Mouse (Mus musculus): ENCODE results near the gene Pax2. TPM values are rescaled to one million over a fixed set of nuclear protein-coding genes. Genes with fewer than 3 reads are reported as not detected.

Pax2 gene
- polyA plus RNA-seq, 1 experiment from 2014 or later, result not detected

DNA sequence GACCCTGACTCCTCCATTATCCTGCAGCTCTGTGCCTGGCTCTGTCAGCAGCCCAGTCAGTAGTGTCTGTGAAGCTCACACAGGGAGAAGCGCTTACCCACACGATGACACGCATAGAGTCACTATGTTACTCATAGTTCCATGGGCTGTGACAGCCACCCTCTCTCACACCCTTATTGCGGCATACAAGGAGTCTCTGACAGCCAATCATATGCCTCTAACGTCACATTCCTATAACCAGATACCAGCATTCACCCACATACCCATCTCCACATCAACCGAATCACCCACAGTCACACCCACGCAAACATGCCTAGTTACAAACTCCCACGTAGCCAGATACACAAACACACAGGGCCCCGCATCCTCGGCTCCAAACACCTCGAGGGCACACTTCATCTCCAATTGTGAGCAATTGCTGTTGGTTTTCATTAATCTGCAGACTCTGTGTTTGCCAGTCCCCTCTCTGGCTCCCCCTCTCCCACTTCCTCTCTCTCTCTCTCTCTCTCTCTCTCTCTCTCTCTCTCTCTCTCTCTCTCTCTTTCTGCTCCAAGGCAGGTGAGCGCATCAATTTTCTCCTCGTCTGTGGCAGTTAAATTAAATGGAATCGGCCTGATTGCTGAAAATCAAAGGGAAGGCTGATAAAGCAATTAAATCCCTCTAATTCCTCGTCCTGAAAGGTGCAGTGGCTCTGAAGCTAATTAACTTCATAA is 118.5 kb downstream of the Pax2 start:
- TF ChIP-seq EP300 (optimal IDR thresholded peaks at IDR 0.05) (no peak), CTCF (IDR thresholded peaks at IDR 0.05; ENCODE audit: low read depth) (no peak)
- 67% methylated on average over 15 of the region's 15 CpGs for WGBS
- Histone ChIP-seq H3K27me3 (ENCODE audit: control insufficient read depth, insufficient read depth, low read length) (no peaks in the 10 kb centered on the region), H3K4me2 (replicated peaks; ENCODE audit: low read depth) (no peak overlapping the region), H3K27ac (replicated peaks) (no peak overlapping the region), H3K36me3 (ENCODE audit: control insufficient read depth, insufficient read depth, low read length) (no peaks in the 10 kb centered on the region), H3K4me1 (replicated peaks; ENCODE audit: control insufficient read depth, insufficient read depth) (no peaks in the 10 kb centered on the region), H3K9ac (ENCODE audit: low read length) (no peak overlapping the region), H3K4me3 (ENCODE audit: low read depth, low read length) (no peak overlapping the region), H3K9me3 (ENCODE audit: control insufficient read depth, low read length) (no peaks in the 10 kb centered on the region)
- ATAC-seq (ENCODE audit: low FRiP score, low TSS enrichment) (no peak), DNase-seq (ENCODE audit: low spot score) (no peak)

DNA sequence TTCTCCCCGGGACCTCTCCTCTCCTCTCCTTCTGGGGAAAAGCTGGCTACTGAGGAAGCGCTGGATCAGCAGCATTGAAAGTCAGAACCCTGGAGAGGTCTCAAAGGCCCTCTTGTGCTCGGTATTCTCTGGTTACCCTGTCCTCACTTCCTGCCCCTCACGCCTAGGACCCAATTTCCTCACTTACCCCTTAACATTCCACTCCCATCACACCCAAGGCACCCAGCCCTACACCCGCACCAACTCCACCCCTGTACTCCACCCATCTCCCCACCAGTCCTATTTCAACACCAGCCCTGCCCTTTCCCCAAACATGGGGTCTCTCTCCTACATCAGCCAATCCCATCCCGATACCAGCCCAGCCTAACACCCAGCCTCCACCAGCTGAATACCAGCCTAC is 119.1 kb downstream of the Pax2 start:
- Histone ChIP-seq H3K27me3 (ENCODE audit: control insufficient read depth, insufficient read depth, low read length) (no peaks in the 10 kb centered on the region), H3K4me1 (replicated peaks; ENCODE audit: control insufficient read depth, insufficient read depth) (no peaks in the 10 kb centered on the region)
- WGBS, result 20% methylated on average over 6 of the region's 6 CpGs

DNA sequence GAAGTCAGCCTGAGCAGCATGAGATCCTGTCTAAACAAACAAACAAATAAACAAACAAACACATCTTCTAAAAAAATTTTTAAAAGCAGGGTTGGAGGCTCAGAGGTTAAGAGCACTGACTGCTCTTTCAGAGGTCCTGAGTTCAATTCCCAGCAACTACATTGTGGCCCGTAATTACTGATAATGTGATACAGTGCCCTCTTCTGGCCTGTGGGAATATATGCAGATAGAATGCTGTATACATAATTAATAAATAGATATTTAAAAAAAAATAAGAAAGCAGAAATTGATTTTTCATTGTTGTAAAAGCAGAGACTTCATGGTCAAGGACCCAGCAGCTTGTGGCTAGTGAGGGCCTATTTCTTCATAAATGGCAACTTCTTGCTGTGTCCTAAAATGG is 119.9 kb downstream of the Pax2 start:
- H3K27ac ChIP-seq (replicated peaks), result no peak overlapping the region
- no peak overlapping the region for H3K4me2 ChIP-seq (replicated peaks; ENCODE audit: low read depth)
- no peaks in the 10 kb centered on the region for H3K36me3 ChIP-seq (ENCODE audit: control insufficient read depth, insufficient read depth, low read length)
- DNase-seq (ENCODE audit: low spot score) (no peak), ATAC-seq (ENCODE audit: low FRiP score, low TSS enrichment) (no peak)
- no peaks in the 10 kb centered on the region for H3K27me3 ChIP-seq (ENCODE audit: control insufficient read depth, insufficient read depth, low read length)
- no peaks in the 10 kb centered on the region for H3K9me3 ChIP-seq (ENCODE audit: control insufficient read depth, low read length)
- no peak overlapping the region for H3K9ac ChIP-seq (ENCODE audit: low read length)
- 66% methylated on average over 1 of the region's 1 CpGs for WGBS
- peak; percentile 24; the same call in 1 of the 2 replicates for TF ChIP-seq CTCF (IDR thresholded peaks at IDR 0.05; ENCODE audit: low read depth)
- no peak for TF ChIP-seq EP300 (optimal IDR thresholded peaks at IDR 0.05)
- no peak overlapping the region for H3K4me3 ChIP-seq (ENCODE audit: low read depth, low read length)
- no peaks in the 10 kb centered on the region for H3K4me1 ChIP-seq (replicated peaks; ENCODE audit: control insufficient read depth, insufficient read depth)

More for the DNA sequence above, 119.1 kb downstream of the Pax2 start:
- DNase-seq (ENCODE audit: low spot score) (no peak), ATAC-seq (ENCODE audit: low FRiP score, low TSS enrichment) (no peak)
- no peak overlapping the region for H3K27ac ChIP-seq (replicated peaks)
- no peak for TF ChIP-seq CTCF (IDR thresholded peaks at IDR 0.05; ENCODE audit: low read depth)
- no peak for TF ChIP-seq EP300 (optimal IDR thresholded peaks at IDR 0.05)
- no peak overlapping the region for H3K9ac ChIP-seq (ENCODE audit: low read length)
- no peak overlapping the region for H3K4me2 ChIP-seq (replicated peaks; ENCODE audit: low read depth)
- H3K9me3 ChIP-seq (ENCODE audit: control insufficient read depth, low read length), result no peaks in the 10 kb centered on the region
- H3K36me3 ChIP-seq (ENCODE audit: control insufficient read depth, insufficient read depth, low read length), result no peaks in the 10 kb centered on the region
- H3K4me3 ChIP-seq (ENCODE audit: low read depth, low read length), result no peak overlapping the region

DNA sequence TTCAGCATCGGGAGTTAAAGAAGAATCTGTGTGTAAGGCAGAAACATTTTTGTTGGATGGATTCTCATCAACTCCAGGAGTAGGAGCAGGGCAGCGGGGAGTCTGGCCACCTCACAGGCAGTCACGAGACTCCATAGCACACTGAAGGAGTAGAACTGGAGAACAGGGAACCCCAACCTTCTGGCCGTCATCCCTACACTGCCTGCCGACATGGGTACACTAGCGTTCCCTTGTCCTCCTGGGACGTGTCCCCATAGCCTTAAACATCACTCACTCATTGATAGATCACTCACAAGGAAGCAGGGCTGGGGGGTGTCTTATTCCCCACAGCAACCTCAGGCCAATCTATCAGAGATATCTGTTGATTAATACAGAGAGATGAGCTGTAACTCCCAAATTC is 120.7 kb downstream of the Pax2 start:
- Histone ChIP-seq H3K36me3 (ENCODE audit: control insufficient read depth, insufficient read depth, low read length) (no peaks in the 10 kb centered on the region), H3K9ac (ENCODE audit: low read length) (no peak overlapping the region), H3K4me3 (ENCODE audit: low read depth, low read length) (no peak overlapping the region), H3K4me2 (replicated peaks; ENCODE audit: low read depth) (no peak overlapping the region), H3K27me3 (ENCODE audit: control insufficient read depth, insufficient read depth, low read length) (0 out of 2 replicates have a peak, but pooled peaks cover 2% of the 10 kb centered on the region), H3K9me3 (ENCODE audit: control insufficient read depth, low read length) (no peaks in the 10 kb centered on the region), H3K27ac (replicated peaks) (no peak overlapping the region), H3K4me1 (replicated peaks; ENCODE audit: control insufficient read depth, insufficient read depth) (no peaks in the 10 kb centered on the region)
- 87% methylated on average over 7 of the region's 7 CpGs for whole genome bisulfite sequencing
- ATAC-seq (ENCODE audit: low FRiP score, low TSS enrichment) (no peak), DNase-seq (ENCODE audit: low spot score) (no peak)
- no peak for TF ChIP-seq CTCF (IDR thresholded peaks at IDR 0.05; ENCODE audit: low read depth)
- no peak for TF ChIP-seq EP300 (optimal IDR thresholded peaks at IDR 0.05)

DNA sequence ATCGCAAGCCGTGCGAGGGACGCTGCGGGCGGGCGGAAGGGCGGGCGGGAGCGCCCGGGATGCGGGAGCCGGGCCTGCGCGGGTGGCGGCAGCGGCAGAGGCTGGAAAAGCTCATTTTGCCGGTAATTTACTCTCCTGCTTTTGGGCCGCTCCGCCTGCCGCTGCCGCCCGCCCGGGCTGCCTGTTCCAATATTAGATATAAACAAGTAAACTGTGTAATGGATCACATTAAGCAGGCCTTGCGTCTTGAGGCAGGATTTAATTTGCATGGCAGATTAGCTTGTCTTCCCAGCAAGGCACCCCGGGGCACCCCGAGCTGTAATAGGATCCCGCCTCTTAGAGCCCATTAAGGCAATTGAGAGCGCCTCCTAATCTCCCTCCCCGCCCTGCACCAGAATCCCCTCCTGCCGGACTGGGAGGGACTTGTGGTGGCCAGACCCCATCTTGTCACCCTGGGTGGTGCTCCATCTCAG is 126.7 kb downstream of the Pax2 start:
- Histone ChIP-seq H3K4me1 (replicated peaks; ENCODE audit: control insufficient read depth, insufficient read depth) (no peaks in the 10 kb centered on the region), H3K9me3 (ENCODE audit: control insufficient read depth, low read length) (no peaks in the 10 kb centered on the region), H3K9ac (ENCODE audit: low read length) (peak overlapping the region; percentile 59), H3K27me3 (ENCODE audit: control insufficient read depth, insufficient read depth, low read length) (0 out of 2 replicates have a peak, but pooled peaks cover 2% of the 10 kb centered on the region), H3K4me3 (ENCODE audit: low read depth, low read length) (peak overlapping the region; percentile 37), H3K27ac (replicated peaks) (no peak overlapping the region), H3K36me3 (ENCODE audit: control insufficient read depth, insufficient read depth, low read length) (no peaks in the 10 kb centered on the region), H3K4me2 (replicated peaks; ENCODE audit: low read depth) (peak overlapping the region; percentile 59)
- no peak for TF ChIP-seq EP300 (optimal IDR thresholded peaks at IDR 0.05)
- TF ChIP-seq CTCF (IDR thresholded peaks at IDR 0.05; ENCODE audit: low read depth), result 0 out of 2 replicates have a peak, but pooled peaks have one; percentile 13
- no peak for ATAC-seq (ENCODE audit: low FRiP score, low TSS enrichment)
- DNase-seq (ENCODE audit: low spot score), result no peak
- under 1% methylated on average over 30 of the region's 31 CpGs for WGBS

DNA sequence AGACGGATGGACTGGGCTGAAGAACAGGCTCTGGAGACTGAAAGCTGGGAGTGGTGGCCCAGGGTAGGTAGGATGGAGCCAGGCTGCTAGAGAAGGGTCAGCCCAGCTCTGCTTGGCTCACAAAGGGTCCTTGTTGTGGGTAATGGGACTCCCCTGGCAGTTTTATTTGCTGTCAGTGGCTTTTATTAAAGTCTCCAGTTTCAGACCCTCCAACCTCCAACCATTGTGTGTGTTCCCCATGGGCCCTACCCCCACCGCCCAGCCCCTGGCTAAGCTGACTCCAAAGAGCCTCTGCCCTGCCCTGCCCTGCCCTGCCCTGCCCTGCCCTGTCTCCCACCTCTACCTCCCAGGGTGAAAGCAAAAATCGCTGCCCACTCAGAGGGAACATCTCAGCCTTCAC is 128.5 kb downstream of the Pax2 start:
- no peak for DNase-seq (ENCODE audit: low spot score)
- no peak overlapping the region for H3K27ac ChIP-seq (replicated peaks)
- no peak overlapping the region for H3K4me3 ChIP-seq (ENCODE audit: low read depth, low read length)
- TF ChIP-seq CTCF (IDR thresholded peaks at IDR 0.05; ENCODE audit: low read depth), result no peak
- TF ChIP-seq EP300 (optimal IDR thresholded peaks at IDR 0.05), result no peak
- H3K36me3 ChIP-seq (ENCODE audit: control insufficient read depth, insufficient read depth, low read length), result no peaks in the 10 kb centered on the region
- no peak overlapping the region for H3K4me2 ChIP-seq (replicated peaks; ENCODE audit: low read depth)
- H3K9me3 ChIP-seq (ENCODE audit: control insufficient read depth, low read length), result no peaks in the 10 kb centered on the region
- no peaks in the 10 kb centered on the region for H3K4me1 ChIP-seq (replicated peaks; ENCODE audit: control insufficient read depth, insufficient read depth)
- no peak for ATAC-seq (ENCODE audit: low FRiP score, low TSS enrichment)
- 0 out of 2 replicates have a peak, but pooled peaks cover 2% of the 10 kb centered on the region for H3K27me3 ChIP-seq (ENCODE audit: control insufficient read depth, insufficient read depth, low read length)
- no peak overlapping the region for H3K9ac ChIP-seq (ENCODE audit: low read length)
- WGBS, result 30% methylated on average over 2 of the region's 3 CpGs

Data from stomach, postnatal 0 days (tissue).